Mouse (Mus musculus) induced T-regulatory cell, adult 2 months (primary cell): Measurements from ENCODE around the gene Trex1.

Source experiments
- DNase-seq: peaks from one replicate; pipeline ENCODE4 v3.0.0-alpha.2; 2012; ENCODE audit warnings: low read depth

Trex1 gene

DNA sequence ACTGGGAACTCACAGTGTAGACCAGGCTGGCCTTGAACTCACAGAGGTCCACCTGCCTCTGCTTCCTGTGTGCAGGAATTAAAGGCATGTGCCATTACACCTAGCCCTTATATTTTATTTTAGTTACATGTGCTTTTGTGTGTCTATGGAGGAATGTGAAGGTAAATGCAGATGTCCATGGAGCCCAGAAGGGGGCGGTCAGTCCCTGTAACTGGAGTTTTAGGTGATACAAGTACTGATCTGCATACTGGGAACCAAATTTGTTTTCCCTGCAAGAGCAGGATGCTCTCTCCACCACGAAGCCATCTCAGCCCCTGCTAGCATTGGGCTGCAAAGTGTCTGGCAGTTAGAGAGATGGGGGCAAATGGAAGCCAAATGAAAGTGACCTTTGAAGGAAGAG is 25.4 kb upstream of the Trex1 start:
- DNase-seq = peak; percentile 71

DNA sequence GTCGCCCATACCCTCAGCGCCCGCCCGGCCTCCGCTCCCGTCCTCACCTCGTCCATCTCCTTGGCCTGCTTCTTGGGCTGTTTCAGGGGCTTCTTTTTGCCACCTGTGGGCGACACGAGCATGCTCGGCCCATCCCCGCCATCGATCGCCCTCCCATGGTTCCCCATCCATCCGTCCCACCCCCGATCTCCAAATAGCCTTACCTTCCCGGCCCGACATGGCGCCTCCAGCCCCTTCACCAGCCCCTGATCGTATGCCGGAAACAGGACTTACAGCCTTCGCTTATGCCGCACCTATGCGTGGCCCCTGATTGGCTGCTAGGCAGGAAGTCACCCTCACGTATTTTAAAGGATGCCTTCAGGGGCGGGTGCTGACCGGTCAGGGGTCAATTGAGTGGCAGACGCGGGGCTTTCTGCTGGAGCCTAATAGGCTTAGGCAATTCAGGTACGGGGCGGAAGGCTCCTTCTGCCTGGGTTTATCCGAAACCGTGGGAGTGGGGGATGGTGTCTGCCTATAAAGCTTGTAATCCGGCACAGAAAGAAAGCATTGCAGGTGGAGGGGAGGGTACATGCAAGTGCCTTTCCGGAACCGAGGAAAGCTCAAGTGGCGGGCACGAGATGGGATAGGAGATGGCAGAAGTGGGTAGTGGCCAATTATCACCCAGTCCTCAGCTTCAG is 22.7 kb upstream of the Trex1 start, which contains the start of the genes Ccdc51 and Tma7:
Gene Ccdc51, plus strand, starts transcription at position 370 of the 677 bp plus-strand sequence.
Gene Tma7, minus strand, starts transcription at position 464 of the 677 bp plus-strand sequence.
- peak; percentile 93 for DNase-seq

DNA sequence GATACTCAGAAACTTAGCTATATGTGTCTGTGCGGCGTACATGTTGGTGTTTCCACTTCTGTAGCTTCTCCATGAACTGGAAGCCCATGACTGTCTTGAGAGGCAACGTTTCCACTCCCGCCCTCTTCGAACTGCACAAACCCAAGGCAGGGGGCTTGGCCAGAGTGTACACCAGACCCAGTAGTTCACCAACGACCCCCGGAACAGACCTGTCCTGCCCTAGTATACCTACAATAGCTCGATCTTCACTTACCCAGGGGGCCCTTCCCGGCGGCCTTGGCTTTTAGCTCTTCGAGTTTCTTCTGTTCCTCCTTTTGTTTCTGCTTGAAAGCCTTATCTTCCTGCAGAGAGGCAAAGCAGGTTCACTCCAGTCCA is 22.2 kb upstream of the Trex1 start:
- peak; percentile 36 for DNase-seq

GRCm38 (mm10) chr9:109080516-109080915 is 21.0 kb upstream of the Trex1 start:
- no peak for DNase-seq

DNA sequence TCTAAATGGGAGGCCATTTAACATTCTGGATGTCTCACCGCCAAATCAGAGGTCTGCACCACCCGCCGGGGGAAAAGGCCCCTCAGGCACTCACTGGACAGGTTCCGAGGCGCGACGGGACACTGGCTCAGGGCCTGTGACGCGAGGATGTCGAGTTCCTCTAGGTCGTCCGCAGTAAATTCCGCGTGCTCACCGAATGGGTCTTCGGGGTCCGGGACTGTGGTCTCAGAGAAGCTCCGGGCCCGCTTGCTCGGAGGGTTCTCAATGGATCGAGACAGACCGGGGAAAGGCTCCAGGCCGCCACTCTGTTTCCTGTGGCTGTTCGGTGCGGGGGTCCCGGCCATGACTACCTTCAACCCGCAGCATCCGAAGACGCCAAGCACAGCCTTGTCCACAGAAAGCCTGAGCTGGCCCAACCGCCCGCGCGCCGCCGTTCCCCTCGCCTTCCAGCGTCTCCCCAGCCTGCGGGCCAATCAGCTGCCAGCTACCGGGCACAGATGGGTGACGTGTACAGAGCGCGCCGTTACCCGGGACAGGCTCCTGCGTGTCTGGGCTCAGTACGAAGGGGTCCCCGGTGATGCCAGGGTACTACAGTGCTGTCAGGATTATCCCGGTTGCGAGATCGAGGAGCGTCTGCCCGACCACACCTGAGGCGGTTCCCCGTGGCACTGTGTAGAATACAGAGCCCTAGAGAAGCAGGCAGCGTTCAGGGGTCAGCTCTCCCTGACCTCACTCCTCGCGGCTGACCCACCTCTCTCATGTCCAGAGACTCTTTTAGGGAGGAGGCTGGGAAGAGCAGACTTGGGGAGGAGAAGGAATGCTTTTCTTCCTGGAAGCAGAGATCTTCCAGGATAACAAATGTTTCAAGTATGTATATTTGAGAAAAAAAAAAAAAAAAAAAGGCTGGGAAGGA is 14.4 kb upstream of the Trex1 start, which contains the start of gene Atrip:
Gene Atrip, minus strand, starts transcription at position 464 of the 913 bp plus-strand sequence.
- peak; percentile 92 for DNase-seq

GRCm38 (mm10) chr9:109068095-109068735 is 8.7 kb upstream of the Trex1 start:
- DNase-seq = no peak

DNA sequence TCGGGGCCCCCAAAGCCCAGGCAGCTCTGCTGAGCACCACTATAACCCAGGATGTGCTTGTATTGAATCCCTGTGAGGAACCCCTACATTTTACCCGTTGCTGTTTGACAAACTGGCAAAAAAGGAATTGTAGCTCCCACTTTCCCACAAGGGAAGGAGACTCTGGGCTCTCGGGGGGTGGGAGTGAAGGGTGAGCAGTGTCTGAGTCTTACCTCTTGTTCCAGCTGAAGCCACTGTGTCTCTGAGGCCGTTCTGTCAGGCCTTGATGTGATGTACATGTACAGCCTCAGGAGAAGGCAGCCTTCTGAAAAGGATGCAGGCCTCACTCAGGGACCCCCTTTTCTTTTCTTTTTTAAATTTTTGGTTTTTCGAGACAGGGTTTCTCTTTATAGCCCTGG is 1.4 kb upstream of the Trex1 start:
- DNase-seq = no peak

DNA sequence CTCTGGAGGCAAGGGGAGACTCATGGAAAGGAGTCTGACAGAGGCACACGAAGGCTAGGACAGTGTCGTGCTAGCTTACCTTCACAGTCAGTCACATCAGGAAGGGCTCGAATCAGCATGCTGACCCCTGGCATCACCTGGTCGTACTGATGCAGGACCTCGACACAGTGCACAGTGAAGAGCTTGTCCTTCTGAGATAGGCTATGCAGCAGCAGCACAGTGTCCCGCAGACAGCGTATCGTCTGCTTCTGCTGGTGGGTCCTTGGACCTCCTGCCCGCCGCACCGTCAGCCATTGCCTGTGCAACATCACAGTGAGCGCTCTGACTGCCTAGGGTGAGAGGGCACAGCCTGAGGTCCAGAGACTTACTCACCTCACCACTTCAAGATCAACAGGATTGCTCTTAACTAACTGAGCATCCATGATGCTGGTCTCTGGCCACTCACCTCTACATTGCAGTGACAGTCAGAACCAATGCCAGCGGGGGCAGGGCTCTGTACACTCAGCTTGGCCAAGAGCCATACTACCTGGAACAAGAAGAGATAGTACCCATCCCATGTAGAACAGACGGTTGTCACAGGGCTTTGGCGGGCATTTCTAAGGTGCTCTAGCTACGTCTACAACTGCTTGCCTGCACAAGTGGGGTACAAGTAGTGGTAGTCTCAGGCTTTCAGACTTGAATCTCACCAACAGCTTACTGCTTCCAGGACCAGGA is 807 bp upstream of the Trex1 start:
- no peak for DNase-seq

GRCm38 (mm10) chr9:109058006-109058765 is 1.3 kb downstream of the Trex1 start:
- DNase-seq = peak; percentile 75

DNA sequence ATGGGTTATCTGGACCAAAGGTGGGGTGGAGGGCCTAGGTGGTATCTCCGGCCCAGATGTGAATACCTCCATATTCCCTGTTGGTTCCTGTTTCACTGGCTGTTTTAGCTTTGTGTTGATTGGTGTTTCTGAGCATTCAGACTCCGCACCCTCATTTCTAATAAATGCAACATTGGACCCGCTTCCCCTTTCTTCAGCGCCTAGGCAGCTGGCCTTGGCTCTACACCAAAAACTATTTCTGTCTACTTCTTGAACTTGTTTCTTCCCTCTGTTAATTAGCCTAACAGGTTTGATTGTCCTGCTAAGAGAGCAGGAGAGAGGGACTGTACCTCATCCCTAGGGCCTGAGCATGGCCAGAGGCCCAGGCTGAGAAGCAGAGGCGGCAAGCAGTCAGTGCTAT is 2.0 kb downstream of the Trex1 start:
- DNase-seq = no peak

GRCm38 (mm10) chr9:109056916-109057315 is 2.6 kb downstream of the Trex1 start:
- no peak for DNase-seq

DNA sequence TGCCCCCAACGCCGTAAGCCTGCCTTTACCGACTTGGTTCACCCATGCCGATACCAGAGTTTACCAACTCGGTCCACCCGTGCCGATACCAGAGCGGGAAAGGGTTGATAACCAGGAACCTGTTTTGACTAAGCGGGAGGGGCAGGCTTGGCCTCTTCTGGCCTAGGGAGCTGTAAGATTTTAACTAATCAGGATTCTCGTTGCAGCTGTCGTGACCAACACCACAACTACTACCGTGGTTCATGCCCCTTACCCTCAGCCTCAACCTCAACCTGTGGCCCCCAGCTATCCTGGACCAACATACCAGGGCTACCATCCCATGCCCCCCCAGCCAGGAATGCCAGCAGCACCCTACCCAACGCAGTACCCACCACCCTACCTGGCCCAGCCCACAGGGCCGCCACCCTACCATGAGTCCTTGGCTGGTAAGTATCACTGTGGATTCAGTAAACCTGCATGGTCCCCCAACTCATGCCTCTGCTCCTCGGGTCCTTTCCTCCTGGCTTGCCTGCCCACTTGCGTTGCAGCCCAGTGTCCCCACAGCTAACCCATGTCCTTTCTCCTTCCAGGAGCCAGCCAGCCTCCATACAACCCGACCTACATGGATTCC is 3.3 kb downstream of the Trex1 start:
- no peak for DNase-seq

DNA sequence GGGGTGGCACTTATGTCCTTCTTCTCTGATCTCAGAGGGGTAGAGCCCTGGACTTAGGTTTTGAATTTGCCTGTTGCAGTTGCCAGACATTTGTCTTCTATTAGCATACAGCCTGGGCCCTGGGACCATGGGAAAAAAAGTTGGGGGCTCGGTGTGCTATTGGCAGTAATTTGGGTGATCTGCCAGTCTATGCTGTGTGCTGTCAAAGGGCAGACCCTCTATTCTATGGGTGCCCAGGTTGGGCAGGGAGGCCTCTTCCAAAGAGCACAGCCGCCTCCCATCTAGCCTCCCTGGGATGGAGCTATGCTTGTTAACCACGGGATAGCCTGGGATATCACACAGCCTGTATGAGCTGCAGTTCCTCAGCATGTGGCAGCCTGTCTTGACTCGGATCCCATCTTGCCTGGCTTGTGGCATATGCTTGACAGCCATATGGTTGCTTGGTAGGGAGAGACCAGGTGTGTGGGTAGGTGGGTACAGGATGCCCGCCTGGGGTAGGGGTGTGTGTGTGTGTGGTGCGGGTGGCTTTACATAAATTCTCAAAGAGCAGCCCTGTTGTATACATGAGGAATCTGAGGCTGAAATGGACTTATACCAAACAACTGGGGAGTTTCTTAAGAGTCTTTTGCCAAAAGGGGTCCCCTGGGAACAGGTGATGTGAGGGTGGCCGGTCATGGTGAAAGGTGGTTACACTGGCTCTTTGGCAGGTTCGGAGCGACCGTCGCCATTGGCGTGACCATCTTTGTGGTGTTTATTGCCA is 4.1 kb downstream of the Trex1 start:
- peak; percentile 58 for DNase-seq

GRCm38 (mm10) chr9:109054712-109055111 is 4.8 kb downstream of the Trex1 start:
- peak; percentile 95 for DNase-seq

GRCm38 (mm10) chr9:109053851-109054250 is 5.7 kb downstream of the Trex1 start:
- peak; percentile 67 for DNase-seq

- no peak for DNase-seq
Observed at GRCm38 (mm10) chr9:109053366-109053765, 6.2 kb downstream of the Trex1 start.

GRCm38 (mm10) chr9:109052490-109053260 is 6.9 kb downstream of the Trex1 start:
- peak; percentile 90 for DNase-seq

DNA sequence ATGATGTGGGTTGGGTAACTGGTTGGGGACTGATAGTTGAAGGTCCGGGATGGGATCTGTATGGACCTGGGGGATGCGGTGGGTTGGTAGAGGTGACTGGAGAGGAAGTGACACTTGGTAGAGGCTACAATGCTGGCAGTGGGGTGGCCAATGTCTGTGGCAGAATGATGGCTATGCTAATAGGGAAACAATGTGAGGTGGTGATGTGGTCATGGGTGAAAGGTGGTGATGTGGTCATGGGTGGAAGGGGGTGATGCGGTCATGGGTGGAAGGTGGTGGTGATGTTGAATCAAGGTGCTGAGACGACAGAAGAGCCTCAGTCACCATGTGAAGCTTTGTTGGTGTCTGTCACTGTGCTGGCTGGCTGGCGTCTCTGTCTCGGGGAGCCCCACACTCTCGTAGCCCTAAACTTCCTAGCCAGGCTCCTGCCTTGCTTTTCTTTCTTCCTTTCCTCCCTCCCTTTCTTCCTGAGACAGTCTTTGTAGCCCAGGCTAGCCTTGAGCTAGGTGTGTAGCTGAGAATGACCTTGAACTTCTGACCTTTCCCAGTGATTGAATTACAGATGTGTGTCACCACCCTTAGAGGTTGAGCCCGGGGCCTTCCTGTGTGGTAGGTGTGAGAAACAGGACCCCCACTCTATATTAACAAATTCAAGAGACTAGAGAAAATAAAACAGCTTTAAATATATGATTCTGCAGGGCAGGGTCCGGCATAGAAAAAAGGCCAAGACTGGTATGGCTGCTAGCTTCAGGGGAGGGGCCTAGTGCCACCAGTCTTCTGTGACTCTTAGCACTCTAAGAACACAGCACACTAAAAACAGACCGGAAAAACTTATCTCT is 7.7 kb downstream of the Trex1 start:
- peak; percentile 95 for DNase-seq
